Mouse (Mus musculus): ENCODE results near the gene Slc4a1.

The Slc4a1 gene

GRCm38 (mm10) chr11:102374108-102374725 lies 8.2 kb upstream of the Slc4a1 start:
- DNase-seq: no peak

GRCm38 (mm10) chr11:102373646-102374045 lies 7.6 kb upstream of the Slc4a1 start:
- DNase-seq: no peak

GRCm38 (mm10) chr11:102372936-102373335 lies 6.9 kb upstream of the Slc4a1 start:
- DNase-seq: no peak

GRCm38 (mm10) chr11:102371926-102372685 lies 6.1 kb upstream of the Slc4a1 start:
- no peak for DNase-seq

- DNase-seq: no peak
These were observed 4.3 kb upstream of the Slc4a1 start for GRCm38 (mm10) chr11:102370285-102370684.

- DNase-seq: no peak
These were observed 3.3 kb upstream of the Slc4a1 start for GRCm38 (mm10) chr11:102369263-102369662.

- no peak for DNase-seq
These were observed 2.3 kb upstream of the Slc4a1 start for GRCm38 (mm10) chr11:102368347-102368746.

- no peak for DNase-seq
These were observed 1.7 kb upstream of the Slc4a1 start for GRCm38 (mm10) chr11:102367504-102368280.

GRCm38 (mm10) chr11:102365699-102366098 lies 304 bp downstream of the Slc4a1 start:
- no peak for DNase-seq

- no peak for DNase-seq
These were observed 1.2 kb downstream of the Slc4a1 start for GRCm38 (mm10) chr11:102364570-102365371.

- DNase-seq: peak in 1 of 2 experiments; percentile 23
These were observed 2.4 kb downstream of the Slc4a1 start for GRCm38 (mm10) chr11:102363623-102364022.

- DNase-seq: no peak
These were observed 4.1 kb downstream of the Slc4a1 start for GRCm38 (mm10) chr11:102361776-102362495.

- no peak for DNase-seq
These were observed 7.6 kb downstream of the Slc4a1 start for GRCm38 (mm10) chr11:102358365-102358764.

- no peak for DNase-seq
These were observed 9.2 kb downstream of the Slc4a1 start for GRCm38 (mm10) chr11:102356636-102357350.

GRCm38 (mm10) chr11:102356190-102356589 lies 9.8 kb downstream of the Slc4a1 start:
- DNase-seq: no peak

- no peak for DNase-seq
These were observed 10.5 kb downstream of the Slc4a1 start for GRCm38 (mm10) chr11:102355501-102355900.

GRCm38 (mm10) chr11:102353021-102353431 lies 13.0 kb downstream of the Slc4a1 start:
- DNase-seq: peak; percentile 78 to 79

GRCm38 (mm10) chr11:102352378-102352777 lies 13.6 kb downstream of the Slc4a1 start:
- peak; percentile 49 to 51 for DNase-seq

GRCm38 (mm10) chr11:102350981-102351523 lies 15.0 kb downstream of the Slc4a1 start:
- DNase-seq: no peak

- no peak for DNase-seq
These were observed 15.6 kb downstream of the Slc4a1 start for GRCm38 (mm10) chr11:102350416-102350815.
